Mouse (Mus musculus): ENCODE measurements around the gene Tbp.
"Not testable (repeated sequence)": the region's sequence is repeated elsewhere in the genome, so short reads cannot be mapped to it uniquely, and the experiment has no call there.

Tbp gene

GRCm38 (mm10) chr17:15540309-15540708 is 40.6 kb downstream of the Tbp start:
- DNase-seq: no peak

DNA sequence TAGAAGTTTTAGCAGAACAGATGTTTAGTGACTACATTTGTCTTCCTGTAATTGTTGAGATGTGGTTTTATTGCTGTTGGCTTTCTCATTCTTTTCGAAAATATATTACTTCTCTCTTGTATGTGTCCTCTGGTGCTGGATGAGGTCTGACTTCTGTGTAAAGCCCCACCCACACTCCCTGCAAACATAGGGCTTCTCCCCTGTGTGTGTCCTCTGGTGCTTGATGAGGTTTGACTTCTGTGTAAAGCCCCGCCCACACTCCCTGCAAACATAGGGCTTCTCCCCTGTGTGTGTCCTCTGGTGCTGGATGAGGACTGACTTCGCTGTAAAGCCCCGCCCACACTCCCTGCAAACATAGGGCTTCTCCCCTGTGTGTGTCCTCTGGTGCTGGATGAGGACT is 44.2 kb downstream of the Tbp start:
- not testable (repeated sequence) for DNase-seq

- peak; percentile 49 to 53 for DNase-seq
Observed at GRCm38 (mm10) chr17:15546440-15546839, 46.8 kb downstream of the Tbp start.

DNA sequence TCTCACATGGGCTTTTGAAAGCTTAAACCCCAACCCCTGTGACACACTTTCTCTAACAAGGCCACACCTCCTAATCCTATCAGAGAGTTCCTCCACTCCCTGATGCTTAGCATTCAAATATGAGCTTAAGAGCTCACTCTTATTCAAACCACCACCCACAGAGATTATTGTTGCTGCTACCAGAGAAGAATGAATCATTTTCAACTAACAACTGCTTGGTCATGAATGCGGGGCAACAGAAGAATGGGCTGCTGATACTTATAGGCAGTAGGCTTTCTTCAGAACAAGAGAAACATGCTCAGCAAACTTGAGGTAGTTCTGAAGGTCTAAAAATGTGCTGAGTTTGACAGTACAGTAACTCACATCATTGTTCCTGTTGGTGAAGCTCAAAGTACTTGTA is 50.0 kb downstream of the Tbp start:
- no peak for DNase-seq

DNA sequence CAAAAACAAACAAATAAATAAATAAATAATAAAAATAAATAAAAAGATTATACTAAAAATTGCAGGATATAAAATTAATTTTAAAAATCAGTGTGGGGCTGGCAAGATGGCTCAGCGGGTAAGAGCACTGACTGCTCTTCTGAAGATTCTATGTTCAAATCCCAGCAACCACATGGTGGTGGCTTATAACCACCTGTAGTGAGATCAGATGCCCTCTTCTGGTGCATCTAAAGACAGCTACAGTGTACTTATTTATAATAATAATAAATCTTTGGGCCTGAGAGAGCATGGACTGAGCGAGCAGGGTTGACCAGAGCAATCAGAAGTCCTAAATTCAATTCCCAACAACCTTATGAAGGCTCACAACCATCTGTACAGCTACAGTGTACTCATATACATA is 60.3 kb downstream of the Tbp start:
- DNase-seq: no peak

- peak; percentile 97 to 98 for DNase-seq
Observed at GRCm38 (mm10) chr17:15564014-15564927, 64.6 kb downstream of the Tbp start, which contains the start of gene Prdm9. Prdm9 (minus strand) TSS chr17:15564354.

- no peak for DNase-seq
Observed at GRCm38 (mm10) chr17:15564928-15565300, 65.2 kb downstream of the Tbp start.

DNA sequence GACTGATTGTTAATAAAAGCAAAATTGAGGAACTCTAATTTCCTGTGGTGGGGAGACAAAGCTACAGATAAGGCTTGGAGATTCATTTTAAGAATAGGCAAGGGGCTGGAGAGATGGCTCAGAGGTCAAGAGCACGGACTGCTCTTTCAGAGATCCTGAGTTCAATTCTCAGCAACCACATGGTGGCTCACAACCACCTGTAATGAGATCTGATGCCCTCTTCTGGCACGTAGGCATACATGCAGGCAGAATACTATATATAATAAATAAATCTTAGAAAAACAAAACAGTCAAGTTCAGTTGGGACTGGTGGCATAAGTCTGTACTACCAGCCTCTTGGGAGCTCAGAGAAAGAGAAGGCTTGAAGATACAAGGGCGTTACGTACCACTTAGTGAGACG is 67.2 kb downstream of the Tbp start:
- no peak for DNase-seq

- DNase-seq: no peak
Observed at GRCm38 (mm10) chr17:15575056-15575455, 75.4 kb downstream of the Tbp start.

GRCm38 (mm10) chr17:15577291-15577694 is 77.6 kb downstream of the Tbp start:
- DNase-seq: peak in 1 of 2 experiments; percentile 28

Data from B cell, adult 2 months (primary cell).